Mouse (Mus musculus) ES-E14 (cell line): ENCODE measurements around the gene Serpine2. TPM values are rescaled to one million over a fixed set of nuclear protein-coding genes. Genes with fewer than 3 reads are reported as not detected.

Experiments used
- DNase-seq: peaks from one replicate; pipeline ENCODE4 v3.0.0-alpha.2; 2013; ENCODE audit warnings: low read depth, low spot score
- H3K27ac ChIP-seq: 2 replicates; pipeline ENCODE4 v1.5.1; 2012; ENCODE audit warnings: low read depth, mild to moderate bottlenecking, low read length, moderate library complexity, mixed read lengths; ENCODE audit not compliant: poor library complexity, insufficient read depth, severe bottlenecking
- H3K36me3 ChIP-seq: 2 replicates; pipeline ENCODE4 v1.6.1; 2012; ENCODE audit warnings: mild to moderate bottlenecking, low read length, moderate library complexity, mixed read lengths; ENCODE audit not compliant: control insufficient read depth, poor library complexity, insufficient read depth, severe bottlenecking
- H3K4me1 ChIP-seq, 2 experiments: fragments of 150-350 bp in 1 of 2; sonication (generic) in 1 of 2; 2 replicates each; pipeline ENCODE4 v1.6.1; 2012; ENCODE audit warnings: low read length in 2 of 2, mild to moderate bottlenecking in 1 of 2, mixed read lengths in 1 of 2; ENCODE audit not compliant: control insufficient read depth in 2 of 2, insufficient read depth in 2 of 2, poor library complexity in 1 of 2
- H3K4me3 ChIP-seq, 2 experiments: fragments of 150-350 bp in 1 of 2; sonication (generic) in 1 of 2; 2 replicates each; pipeline ENCODE4 v1.5.1; 2012; ENCODE audit warnings: low read length in 2 of 2, low read depth in 1 of 2, mild to moderate bottlenecking in 1 of 2, mixed read lengths in 1 of 2; ENCODE audit not compliant: insufficient read depth in 1 of 2, poor library complexity in 1 of 2, severe bottlenecking in 1 of 2
- H3K9ac ChIP-seq: 2 replicates; pipeline ENCODE4 v1.6.1; 2012; ENCODE audit warnings: low read depth, mild to moderate bottlenecking, low read length, mixed read lengths; ENCODE audit not compliant: poor library complexity, insufficient read depth, severe bottlenecking
- H3K9me3 ChIP-seq: fragments of 150-350 bp; sonication (generic); 2 replicates; pipeline ENCODE4 v1.6.1; 2012; ENCODE audit warnings: low read depth, mild to moderate bottlenecking, low read length; ENCODE audit not compliant: control insufficient read depth, insufficient read depth
- CHD2 ChIP-seq: IDR thresholded peaks from 2 replicates; pipeline ENCODE4 v1.6.1; 2014; ENCODE audit warnings: mild to moderate bottlenecking, low read depth, low read length, inconsistent platforms
- HCFC1 ChIP-seq: IDR thresholded peaks from 2 replicates; pipeline ENCODE4 v1.6.1; 2012; ENCODE audit warnings: low read length, inconsistent platforms, borderline replicate concordance; ENCODE audit not compliant: insufficient read depth
- MAFK ChIP-seq: IDR thresholded peaks from 2 replicates; pipeline ENCODE4 v1.6.1; 2014; ENCODE audit warnings: mild to moderate bottlenecking, low read depth, low read length, inconsistent platforms; ENCODE audit not compliant: insufficient read depth
- ZC3H11A ChIP-seq: IDR thresholded peaks from 2 replicates; pipeline ENCODE4 v1.6.1; 2012; ENCODE audit warnings: low read depth, mild to moderate bottlenecking, inconsistent platforms, low read length, borderline replicate concordance
- ZNF384 ChIP-seq: IDR thresholded peaks from 2 replicates; pipeline ENCODE4 v1.6.1; 2012; ENCODE audit warnings: low read depth, low read length, inconsistent platforms
- in situ Hi-C, 2 experiments: fragments of 600-800 bp; cut with MboI; formaldehyde crosslinking; loops; one replicate each; pipeline ENCODE4 v1.15.1; 2025; ENCODE audit warnings: low sequenced_read_pairs in 2 of 2, inconsistent platforms in 1 of 2; ENCODE audit not compliant: unreplicated experiment in 2 of 2
- total RNA-seq: library from RNA; depleted of rRNA; stranded (reverse); fragments of 300-350 nt; gene quantifications from 2 replicates; pipeline ENCODE4 v1.2.3, GENCODE M21; 2012

Gene Serpine2
- total RNA-seq, 1 experiment = 37.0 TPM

DNA sequence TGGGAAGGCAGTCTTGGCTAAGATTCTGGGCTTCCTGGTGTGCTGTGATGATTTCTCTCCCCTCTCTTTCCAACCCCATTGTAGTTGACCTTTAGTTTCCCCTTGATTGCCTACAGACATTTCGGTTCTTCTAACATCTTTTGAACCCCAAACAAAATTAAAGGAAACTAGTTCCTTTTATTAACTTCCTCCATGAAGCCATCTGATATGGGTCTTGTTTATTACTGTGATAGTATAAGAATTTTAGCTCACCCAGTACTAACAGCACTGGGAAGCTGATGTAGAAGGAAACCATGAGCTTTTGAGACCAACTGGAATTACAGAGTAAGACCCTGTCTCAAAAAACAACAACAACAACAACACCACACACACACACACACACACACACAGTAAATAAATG is 92.7 kb downstream of the Serpine2 start:
- no peak overlapping the region for H3K9ac ChIP-seq
- no peak for DNase-seq

DNA sequence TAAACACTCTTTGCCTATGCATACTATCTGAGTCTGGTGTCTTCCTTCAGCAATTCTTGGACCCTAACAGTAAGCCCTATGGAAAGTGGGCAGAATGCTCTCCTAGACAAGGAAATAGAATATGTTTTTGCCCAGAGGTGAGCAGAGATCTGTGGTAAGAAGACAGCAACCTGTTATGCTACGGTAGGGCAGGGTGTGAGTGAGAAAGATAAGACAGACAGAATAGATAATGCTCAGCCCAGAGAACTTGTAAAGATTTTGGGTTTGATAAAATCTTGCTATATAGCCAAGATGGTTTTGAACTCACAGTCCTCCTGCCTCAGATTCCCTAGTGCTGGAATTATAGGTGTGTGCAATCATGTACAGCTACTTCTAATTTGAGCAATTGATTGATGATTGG is 96.5 kb downstream of the Serpine2 start:
- no peak overlapping the region for H3K9ac ChIP-seq
- H3K4me1 ChIP-seq = peaks cover 0 to 3% of the 10 kb centered on the region in 2 experiments; a peak in 1 of 4 replicates
- no peak for DNase-seq
- H3K4me3 ChIP-seq = no peak overlapping the region
- TF ChIP-seq MAFK (no peak), CHD2 (no peak), ZC3H11A (no peak), ZNF384 (no peak), HCFC1 (no peak)
- H3K36me3 ChIP-seq = no peaks in the 10 kb centered on the region
- H3K27ac ChIP-seq = no peak overlapping the region
- H3K9me3 ChIP-seq = no peaks in the 10 kb centered on the region
- in situ Hi-C loops = no loop called here

More for the DNA sequence above, 92.7 kb downstream of the Serpine2 start:
- in situ Hi-C loops = no loop called here
- Histone ChIP-seq H3K36me3 (no peaks in the 10 kb centered on the region), H3K4me3 (no peak overlapping the region), H3K9me3 (no peaks in the 10 kb centered on the region), H3K27ac (no peak overlapping the region), H3K4me1 (no peaks in the 10 kb centered on the region)
- no peak for TF ChIP-seq HCFC1

DNA sequence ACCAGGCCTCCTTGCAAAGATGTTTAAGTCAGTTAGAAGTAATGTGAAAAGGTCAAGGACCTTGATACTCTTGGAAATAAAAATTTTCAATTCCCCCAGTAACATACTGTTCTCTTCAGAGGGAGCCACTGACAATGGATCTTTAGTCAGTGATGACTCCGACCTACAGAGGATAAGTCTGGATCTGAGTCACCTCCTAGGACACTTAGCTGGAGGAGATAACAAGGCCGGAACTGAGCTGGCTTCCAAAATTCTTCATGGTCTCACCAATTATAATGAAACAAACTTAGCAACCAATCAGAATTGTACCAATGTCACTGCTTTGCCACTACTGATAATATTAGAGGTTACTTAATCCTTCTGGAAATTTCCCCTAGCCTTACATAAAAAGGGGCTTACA is 96.9 kb downstream of the Serpine2 start:
- H3K4me3 ChIP-seq = no peak overlapping the region
- TF ChIP-seq HCFC1 = no peak
- TF ChIP-seq ZC3H11A = no peak
- TF ChIP-seq MAFK = no peak
- no peak for TF ChIP-seq CHD2
- no peak for TF ChIP-seq ZNF384
- H3K27ac ChIP-seq = no peak overlapping the region
- H3K9me3 ChIP-seq = no peaks in the 10 kb centered on the region
- no peak overlapping the region for H3K9ac ChIP-seq
- in situ Hi-C loops = no loop called here
- peaks cover 0 to 3% of the 10 kb centered on the region in 2 experiments; a peak in 1 of 4 replicates for H3K4me1 ChIP-seq
- no peak for DNase-seq
- H3K36me3 ChIP-seq = no peaks in the 10 kb centered on the region

DNA sequence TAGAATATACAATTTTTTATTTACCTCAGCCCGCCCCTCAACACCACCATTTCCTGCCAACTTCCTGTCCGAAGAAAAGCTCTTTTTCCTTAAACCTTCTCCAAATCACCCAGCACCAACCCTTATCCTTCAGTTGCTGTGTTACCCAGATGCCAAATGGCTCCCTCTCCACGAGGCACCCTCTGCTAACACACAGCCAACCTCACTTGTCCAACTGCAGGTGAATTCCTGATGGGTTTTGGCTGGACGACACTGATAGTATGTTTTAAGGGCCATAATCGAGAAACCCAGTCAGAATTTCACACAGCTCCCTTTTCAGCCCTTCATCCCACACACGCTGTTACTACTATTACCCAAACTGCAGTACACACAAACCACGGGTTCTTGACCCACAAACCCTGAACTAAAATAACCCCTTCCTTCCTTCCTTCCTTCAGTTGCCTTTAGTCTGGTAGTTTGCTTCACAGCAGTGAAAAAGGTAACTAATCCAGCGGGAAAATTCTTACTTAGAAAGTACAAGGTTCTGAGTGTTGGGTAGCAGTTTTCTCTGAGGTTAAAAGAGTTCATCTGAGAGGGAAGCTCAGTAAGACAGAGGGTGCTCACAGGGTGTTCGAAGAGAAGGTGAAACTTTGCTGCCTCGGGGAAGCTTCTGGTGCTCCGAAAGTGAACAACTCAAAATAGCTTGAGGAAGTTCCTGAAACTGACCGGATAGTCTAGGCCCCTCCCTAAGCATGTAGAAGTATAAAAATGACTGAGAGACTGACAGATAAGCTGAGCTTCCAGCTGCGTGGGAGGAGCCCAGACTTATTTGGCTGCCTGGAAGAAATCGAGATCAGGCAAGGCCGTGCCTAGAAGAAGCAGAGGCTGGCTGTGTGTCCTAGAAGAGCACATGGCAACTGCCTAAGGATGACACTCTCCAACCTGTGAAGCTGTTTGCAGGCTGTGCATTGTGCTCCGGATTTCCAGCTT is 98.4 kb downstream of the Serpine2 start:
- Histone ChIP-seq H3K4me3 (peak overlapping the region; percentile 83 to 99; a peak in 2 of 4 replicates), H3K36me3 (no peaks in the 10 kb centered on the region), H3K9me3 (no peaks in the 10 kb centered on the region), H3K9ac (no peak overlapping the region), H3K4me1 (peaks cover 0 to 3% of the 10 kb centered on the region in 2 experiments; a peak in 1 of 4 replicates), H3K27ac (no peak overlapping the region)
- TF ChIP-seq HCFC1 = no peak
- no peak for TF ChIP-seq MAFK
- TF ChIP-seq ZNF384 = no peak
- in situ Hi-C loops = no loop called here
- no peak for DNase-seq

DNA sequence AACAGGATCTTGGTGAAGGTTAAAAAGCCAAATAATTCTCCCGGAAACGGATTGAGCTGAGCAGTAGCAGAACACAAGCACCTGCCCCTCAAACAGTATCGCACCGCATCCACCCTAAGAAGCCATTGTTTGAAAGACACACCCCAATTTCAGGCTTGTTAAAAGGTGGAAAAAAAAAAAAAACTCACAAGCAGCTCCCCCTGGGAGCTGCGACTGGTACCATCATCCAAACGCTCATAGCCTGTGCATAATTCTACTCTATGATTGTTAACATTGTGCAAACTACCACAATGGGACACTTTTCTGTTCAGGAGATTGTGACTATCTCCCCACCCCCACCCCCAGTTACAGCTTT is 99.1 kb downstream of the Serpine2 start:
- H3K27ac ChIP-seq = no peak overlapping the region
- H3K4me1 ChIP-seq = peaks cover 0 to 3% of the 10 kb centered on the region in 2 experiments; a peak in 1 of 4 replicates
- DNase-seq = no peak
- no peak for TF ChIP-seq MAFK
- no peak for TF ChIP-seq ZNF384
- no peak for TF ChIP-seq CHD2
- TF ChIP-seq HCFC1 = no peak
- no peak for TF ChIP-seq ZC3H11A
- H3K9ac ChIP-seq = no peak overlapping the region
- in situ Hi-C loops = no loop called here
- H3K9me3 ChIP-seq = no peaks in the 10 kb centered on the region
- peak overlapping the region; percentile 83 to 99 for H3K4me3 ChIP-seq
- no peaks in the 10 kb centered on the region for H3K36me3 ChIP-seq
